Mouse (Mus musculus) liver, embryonic 14.5 days (tissue): ENCODE measurements around the gene Gnaq.

Experiments used
- CTCF ChIP-seq: IDR thresholded peaks from 2 replicates; pipeline ENCODE4 v1.5.1; 2016; ENCODE audit warnings: antibody characterized with exemption, low read depth, control low read depth
- EP300 ChIP-seq: IDR thresholded peaks from 2 replicates; pipeline ENCODE4 v1.6.1; 2016; ENCODE audit warnings: antibody characterized with exemption, low read depth

- TF ChIP-seq CTCF (no peak), EP300 (no peak)
Observed at GRCm38 (mm10) chr19:16378565-16378964, 245.9 kb downstream of the Gnaq start.
